Mouse (Mus musculus) megakaryocyte, embryonic 14.5 days (primary cell): ENCODE data around the gene Pla2g4e.

ENCODE experiments used
- FLI1 ChIP-seq: IDR thresholded peaks from 2 replicates; pipeline ENCODE4 v1.6.1; 2012; ENCODE audit warnings: low read length, inconsistent platforms, mixed read lengths
- GATA1 ChIP-seq: IDR thresholded peaks from 3 replicates; pipeline ENCODE4 v1.6.1; 2012; ENCODE audit warnings: mixed read lengths, low read length, inconsistent platforms, borderline replicate concordance

DNA sequence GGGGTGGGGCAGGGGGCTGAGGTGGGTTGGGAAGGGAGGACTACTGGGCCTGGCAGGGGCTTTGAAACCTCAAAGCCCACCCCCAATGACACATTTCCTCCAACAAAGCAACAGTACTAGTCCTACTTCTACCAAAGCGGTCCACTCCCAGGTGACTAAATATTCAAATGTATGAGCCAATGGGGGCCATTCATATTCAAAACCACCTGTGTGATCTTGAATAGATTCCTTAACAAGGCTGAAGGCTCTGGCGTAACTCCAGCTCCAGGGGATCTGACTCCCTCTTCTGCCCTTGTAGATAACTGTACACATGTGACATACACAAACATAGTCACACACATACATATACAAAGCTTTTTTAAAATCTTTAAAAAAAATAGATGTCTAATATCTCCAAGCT is 1.1 kb downstream of the Pla2g4e start:
- TF ChIP-seq GATA1 = no peak
- no peak for TF ChIP-seq FLI1
